Mouse (Mus musculus): ENCODE measurements around the gene Vmn2r22.
"Not testable (repeated sequence)": the region's sequence is repeated elsewhere in the genome, so short reads cannot be mapped to it uniquely, and the experiment has no call there.

Vmn2r22 gene

GRCm38 (mm10) chr6:123650625-123651024 is at the start of gene Vmn2r22:
Vmn2r22 (minus strand) TSS chr6:123650725.
- DNase-seq = not testable (repeated sequence)

GRCm38 (mm10) chr6:123697213-123697612 is 46.7 kb upstream of the Vmn2r22 start:
- DNase-seq = no peak

GRCm38 (mm10) chr6:123696639-123697038 is 46.1 kb upstream of the Vmn2r22 start:
- DNase-seq = not testable (repeated sequence)

- no peak for DNase-seq
These were observed 6.5 kb upstream of the Vmn2r22 start for GRCm38 (mm10) chr6:123657040-123657439.

- not testable (repeated sequence) for DNase-seq
These were observed 11.1 kb downstream of the Vmn2r22 start for GRCm38 (mm10) chr6:123639394-123639793.

- not testable (repeated sequence) for DNase-seq
These were observed 26.7 kb downstream of the Vmn2r22 start for GRCm38 (mm10) chr6:123623784-123624183.

GRCm38 (mm10) chr6:123588368-123588767 is 62.2 kb downstream of the Vmn2r22 start:
- DNase-seq = not testable (repeated sequence)

- not testable (repeated sequence) for DNase-seq
These were observed 62.7 kb downstream of the Vmn2r22 start for GRCm38 (mm10) chr6:123587796-123588328.

- not testable (repeated sequence) for DNase-seq
These were observed 66.5 kb downstream of the Vmn2r22 start for GRCm38 (mm10) chr6:123583988-123584387.

GRCm38 (mm10) chr6:123574698-123575097 is 75.8 kb downstream of the Vmn2r22 start:
- not testable (repeated sequence) for DNase-seq

Data from cerebellum, adult 11 months (tissue).